Mouse (Mus musculus): ENCODE results near the gene Insl3.

The Insl3 gene

DNA sequence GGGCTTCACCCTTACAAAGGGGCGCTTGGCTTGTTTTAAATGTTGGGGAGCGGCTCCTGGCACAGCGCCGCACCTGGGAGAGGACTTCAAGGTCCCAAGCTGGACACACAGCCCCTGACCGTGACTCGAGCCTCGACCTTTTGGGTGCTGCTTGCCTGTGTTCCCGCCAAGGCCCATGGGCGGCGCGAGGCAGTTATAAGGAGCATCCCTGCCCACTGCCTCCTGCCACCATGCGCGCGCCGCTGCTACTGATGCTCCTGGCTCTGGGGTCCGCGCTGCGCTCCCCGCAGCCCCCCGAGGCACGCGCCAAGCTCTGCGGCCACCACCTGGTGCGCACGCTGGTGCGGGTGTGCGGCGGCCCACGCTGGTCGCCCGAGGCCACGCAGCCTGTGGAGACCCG, at the start of gene Insl3:
TSS of gene Insl3 (plus strand) at position 187 of the 400 bp plus-strand sequence.
- DNase-seq (ENCODE audit: extremely low read depth, low read depth, low spot score): no peak

DNA sequence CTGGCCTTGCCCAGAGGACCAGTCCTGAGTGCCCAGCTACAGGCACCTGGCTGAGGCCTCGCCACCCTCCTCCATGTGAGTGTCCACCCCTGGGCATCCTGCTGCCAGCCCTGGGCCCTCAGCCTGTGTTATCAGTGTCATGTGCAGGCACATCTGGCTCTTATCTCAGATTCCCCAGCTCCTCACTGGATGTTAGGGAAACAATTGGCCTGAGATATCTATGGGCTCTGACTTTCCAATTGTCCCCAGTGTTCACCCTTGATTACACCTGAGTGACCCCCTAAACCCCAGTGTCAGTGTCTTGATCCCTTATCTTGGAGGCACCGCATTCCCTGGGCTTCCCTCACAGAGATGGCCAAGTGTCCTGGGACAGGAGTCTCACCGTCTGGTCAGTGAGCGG, 49.7 kb upstream of the Insl3 start:
- DNase-seq (ENCODE audit: extremely low read depth, low read depth, low spot score): no peak

DNA sequence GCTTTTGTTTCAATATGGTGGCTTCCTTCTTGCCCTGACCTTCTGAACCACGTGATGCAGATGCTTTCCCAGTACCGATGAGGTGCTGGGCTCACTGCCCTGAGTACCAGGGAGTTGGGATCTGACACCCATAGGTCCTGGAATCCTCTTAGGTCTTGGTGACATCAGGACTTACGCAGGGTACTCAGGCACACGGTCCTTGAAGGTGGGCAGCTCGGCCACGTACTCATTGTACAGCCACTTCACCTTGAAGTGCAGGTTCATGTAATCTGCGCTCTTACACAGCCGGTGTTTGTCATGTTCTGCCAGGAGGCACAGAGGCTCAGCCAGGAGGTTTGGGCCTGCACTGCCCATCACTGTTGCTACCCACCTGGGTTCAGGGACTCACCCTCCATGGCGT, 43.5 kb upstream of the Insl3 start:
- no peak for DNase-seq (ENCODE audit: extremely low read depth, low read depth, low spot score)

DNA sequence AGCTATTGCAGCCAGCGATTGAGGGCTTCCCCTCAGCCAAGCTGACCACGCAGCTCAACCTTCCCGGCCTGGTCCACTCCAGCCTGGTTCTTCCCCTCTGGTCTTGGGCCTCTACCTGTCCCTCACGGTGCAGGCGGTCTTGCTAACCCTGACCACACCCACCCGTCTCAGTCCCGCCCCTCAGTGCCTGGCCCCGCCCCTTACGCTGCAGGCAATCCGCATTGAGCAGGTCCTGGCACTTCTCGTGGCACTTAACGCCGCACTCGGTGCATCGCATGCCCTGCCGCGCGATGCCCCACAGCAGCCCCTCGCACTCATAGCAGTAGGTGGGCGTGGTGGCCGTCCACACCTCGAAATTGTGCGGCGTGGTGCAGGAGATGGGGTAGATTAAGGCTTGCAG, 34.4 kb upstream of the Insl3 start:
- DNase-seq (ENCODE audit: extremely low read depth, low read depth, low spot score): no peak

DNA sequence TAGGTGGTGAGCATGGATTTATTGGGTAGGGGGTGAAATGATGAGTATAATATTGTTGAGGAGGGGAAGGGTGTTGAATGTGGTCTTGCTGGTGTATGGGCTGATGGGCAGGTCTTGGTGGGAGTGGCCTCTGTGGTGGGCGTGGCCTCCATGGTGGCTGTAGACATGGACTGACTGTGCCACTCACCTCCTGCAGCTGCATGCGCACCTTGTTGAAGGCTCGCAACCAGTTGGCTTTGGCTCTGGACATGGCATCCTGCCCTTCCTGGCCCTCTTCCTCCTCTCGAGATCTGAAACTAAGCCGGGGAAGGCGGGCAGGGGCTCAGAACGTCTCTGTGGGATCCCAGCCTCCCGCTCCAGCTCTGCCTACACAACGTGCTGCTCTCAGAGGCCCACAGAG, 31.2 kb upstream of the Insl3 start:
- no peak for DNase-seq (ENCODE audit: extremely low read depth, low read depth, low spot score)

GRCm38 (mm10) chr8:71658515-71659049, 30.4 kb upstream of the Insl3 start:
- no peak for DNase-seq (ENCODE audit: extremely low read depth, low read depth, low spot score)

DNA sequence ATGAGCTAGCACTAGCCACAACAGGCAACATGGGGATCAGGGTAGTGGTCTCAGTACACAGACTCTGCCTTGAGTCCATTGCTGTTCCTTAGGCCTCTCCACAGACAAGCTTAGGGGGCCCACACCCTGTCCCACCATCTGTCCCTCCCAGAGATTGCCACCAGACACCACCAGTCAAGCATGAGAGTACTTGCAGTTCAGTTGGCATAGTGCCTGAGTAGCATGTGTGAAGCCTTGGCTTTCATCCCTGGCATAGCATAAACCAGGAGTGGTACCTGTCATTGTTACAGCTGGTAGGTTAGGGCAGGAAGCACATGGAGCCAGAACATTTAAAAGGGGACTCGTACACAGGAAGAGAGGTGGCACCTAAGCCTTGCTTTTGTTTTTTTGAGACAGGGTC, 29.3 kb upstream of the Insl3 start:
- DNase-seq (ENCODE audit: extremely low read depth, low read depth, low spot score): no peak

DNA sequence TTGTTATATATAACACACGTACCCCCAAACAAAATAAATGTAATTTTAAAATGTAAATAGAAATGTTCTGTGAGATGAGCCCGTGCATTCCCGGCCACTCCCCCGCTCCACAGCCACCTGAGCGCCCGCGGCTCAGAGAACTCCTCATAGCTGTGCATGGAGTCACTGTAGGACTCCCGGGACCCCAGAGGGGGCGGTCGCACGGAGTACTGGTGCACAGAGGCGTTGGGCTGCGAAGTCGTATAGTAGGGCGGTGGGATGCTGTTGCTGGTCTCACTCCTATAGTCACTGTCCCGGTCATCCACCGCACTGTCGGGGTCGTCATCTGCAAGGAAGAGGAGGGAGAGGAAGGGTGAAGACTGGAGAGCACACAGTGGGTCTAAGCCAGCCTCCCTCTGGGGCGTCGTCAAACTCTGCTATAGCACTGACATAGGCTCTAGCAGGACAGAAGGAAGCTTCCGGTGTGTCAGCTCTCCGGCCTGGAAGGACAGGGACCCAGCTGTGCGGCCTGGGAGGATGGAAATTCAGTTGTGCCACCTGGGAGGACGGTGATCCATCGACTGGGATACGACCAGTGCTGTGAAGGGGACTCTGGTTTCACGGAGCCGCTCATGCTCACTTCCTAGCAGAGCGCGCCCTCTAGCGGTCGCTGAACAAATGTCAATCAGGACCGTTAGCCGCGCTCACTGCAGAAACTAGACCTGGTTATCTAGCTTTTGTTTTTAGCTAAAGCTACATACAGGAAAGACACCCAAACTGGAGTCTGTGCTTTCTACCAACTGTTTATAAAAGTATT, 28.5 kb upstream of the Insl3 start:
- DNase-seq (ENCODE audit: extremely low read depth, low read depth, low spot score): no peak

GRCm38 (mm10) chr8:71665331-71666130, 23.5 kb upstream of the Insl3 start:
- no peak for DNase-seq (ENCODE audit: extremely low read depth, low read depth, low spot score)

DNA sequence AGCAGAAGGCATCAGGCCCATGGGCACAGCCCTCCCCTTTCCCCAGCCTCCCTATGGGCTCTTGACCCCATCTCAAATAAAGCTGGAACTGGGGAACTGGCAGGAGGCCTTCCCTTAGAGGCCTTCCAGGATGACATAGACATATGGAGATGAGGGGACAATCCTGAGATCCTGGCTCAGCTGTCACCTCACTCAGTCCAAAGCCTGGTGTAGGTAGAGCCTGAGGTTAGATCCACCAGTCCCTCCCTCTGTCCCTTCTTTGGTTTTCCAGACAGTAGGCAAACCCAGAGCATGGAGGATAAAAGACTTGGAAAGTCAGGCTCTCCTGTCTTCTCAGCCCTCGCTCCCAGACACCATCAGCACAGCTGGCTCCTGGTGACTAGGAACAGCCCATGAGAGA, 22.2 kb upstream of the Insl3 start:
- DNase-seq (ENCODE audit: extremely low read depth, low read depth, low spot score): no peak

GRCm38 (mm10) chr8:71667256-71667655, 21.8 kb upstream of the Insl3 start:
- DNase-seq (ENCODE audit: extremely low read depth, low read depth, low spot score): no peak

DNA sequence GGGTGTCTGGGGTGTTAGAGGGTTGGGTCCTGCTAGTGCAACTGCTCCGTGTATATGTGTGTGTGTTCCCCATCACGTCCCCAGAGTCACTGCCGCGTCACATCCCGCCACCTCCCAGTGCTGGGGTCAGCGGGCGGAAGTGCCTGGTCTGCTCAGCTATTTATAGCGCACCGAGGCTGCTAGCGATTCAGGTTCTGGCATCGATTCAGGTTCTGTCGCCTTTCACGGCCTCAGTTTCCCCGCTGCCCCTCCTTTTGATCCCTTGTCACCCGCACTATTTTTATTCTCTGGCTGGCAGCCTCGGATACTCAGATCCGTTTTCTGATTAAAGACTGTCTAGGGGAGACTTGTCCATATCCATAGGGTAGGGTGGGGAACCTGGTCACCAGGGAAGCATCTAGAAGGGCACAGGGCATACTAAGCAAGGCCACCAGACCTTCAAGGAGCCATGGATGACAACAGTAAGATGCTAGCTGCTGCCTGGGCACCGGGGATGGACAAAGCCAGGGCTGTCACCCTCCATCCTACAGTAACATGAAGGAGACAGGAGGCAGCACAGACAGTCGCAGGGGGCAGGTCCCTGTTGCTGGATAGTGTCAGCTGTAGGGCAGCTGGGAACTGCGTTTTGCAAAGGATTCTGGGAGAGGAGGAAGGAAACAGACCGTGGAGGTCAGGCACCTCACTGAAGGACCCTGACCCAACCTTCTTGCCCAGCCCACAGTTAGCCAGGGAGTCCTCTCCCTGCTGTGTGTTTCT, 20.6 kb upstream of the Insl3 start:
- no peak for DNase-seq (ENCODE audit: extremely low read depth, low read depth, low spot score)

GRCm38 (mm10) chr8:71670198-71670597, 18.8 kb upstream of the Insl3 start:
- no peak for DNase-seq (ENCODE audit: extremely low read depth, low read depth, low spot score)

DNA sequence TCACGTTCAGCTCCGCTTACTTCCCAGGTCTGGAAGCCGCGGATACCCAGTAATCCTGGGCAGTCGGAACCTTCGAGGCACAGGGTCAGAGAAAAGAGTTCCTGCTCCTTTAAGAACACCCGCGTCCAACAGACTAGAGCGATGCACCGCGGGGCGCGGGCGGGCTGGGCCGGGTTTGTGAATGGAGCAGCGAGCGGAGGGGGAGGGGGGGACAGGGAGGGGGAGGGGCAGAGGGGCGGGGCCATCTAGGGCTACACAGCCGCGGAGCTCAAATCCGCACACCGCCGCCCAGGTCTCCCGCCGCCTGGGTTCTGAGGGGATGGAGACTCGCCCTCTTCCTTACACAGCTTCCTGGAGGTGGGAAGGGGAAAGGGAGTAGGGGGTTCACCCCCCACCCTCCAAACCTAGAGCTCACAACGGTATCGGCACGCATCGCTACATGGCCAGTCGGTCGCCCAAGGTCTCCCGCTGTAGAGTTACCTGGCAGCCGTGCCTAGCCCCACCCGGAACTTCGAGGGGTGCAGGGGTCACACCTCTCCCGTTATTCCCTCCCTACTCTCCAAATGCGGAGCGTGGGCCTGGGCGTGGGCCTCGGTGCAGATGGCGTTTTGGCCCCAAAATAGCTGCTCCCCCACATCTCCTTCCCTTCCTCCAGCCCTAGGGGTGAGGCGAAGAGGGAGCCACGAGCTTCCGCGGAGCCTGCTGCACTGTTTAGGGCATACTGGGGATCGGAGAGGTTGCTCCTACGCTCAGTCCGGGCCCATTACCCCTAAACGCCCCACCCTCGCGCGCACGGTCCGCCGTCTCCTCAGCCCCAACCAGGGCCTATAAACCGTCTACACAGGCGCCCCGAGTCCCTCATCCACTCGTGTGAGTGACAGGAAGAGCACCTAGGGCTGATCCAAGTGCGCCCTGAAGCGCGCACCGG, 18.1 kb upstream of the Insl3 start:
- no peak for DNase-seq (ENCODE audit: extremely low read depth, low read depth, low spot score)

DNA sequence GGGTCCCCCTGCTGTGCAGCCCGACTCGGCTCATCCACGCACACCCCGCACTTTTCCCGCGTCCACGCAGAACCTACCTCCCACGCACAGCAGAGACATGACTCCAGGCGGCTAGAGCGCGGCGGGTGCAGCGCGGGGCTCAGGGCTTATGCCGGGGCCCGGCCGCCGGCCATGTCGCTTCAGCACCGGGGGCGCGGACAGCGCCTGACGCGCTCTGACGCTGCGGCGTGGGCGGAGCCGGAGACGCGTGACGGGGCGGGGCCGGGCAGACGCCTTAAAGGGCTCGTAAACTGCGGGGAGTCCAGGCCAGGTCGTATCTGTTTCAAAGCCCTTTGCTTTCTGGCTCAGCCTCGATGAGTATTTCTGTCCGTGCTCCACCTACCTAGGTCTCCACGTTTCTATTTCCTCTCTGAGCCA, 17.5 kb upstream of the Insl3 start, which contains the start of gene Unc13a:
TSS of gene Unc13a (minus strand) at position 209 of the 417 bp plus-strand sequence.
- no peak for DNase-seq (ENCODE audit: extremely low read depth, low read depth, low spot score)

GRCm38 (mm10) chr8:71672168-71672735, 16.8 kb upstream of the Insl3 start:
- no peak for DNase-seq (ENCODE audit: extremely low read depth, low read depth, low spot score)

GRCm38 (mm10) chr8:71674071-71674470, 14.9 kb upstream of the Insl3 start:
- no peak for DNase-seq (ENCODE audit: extremely low read depth, low read depth, low spot score)

DNA sequence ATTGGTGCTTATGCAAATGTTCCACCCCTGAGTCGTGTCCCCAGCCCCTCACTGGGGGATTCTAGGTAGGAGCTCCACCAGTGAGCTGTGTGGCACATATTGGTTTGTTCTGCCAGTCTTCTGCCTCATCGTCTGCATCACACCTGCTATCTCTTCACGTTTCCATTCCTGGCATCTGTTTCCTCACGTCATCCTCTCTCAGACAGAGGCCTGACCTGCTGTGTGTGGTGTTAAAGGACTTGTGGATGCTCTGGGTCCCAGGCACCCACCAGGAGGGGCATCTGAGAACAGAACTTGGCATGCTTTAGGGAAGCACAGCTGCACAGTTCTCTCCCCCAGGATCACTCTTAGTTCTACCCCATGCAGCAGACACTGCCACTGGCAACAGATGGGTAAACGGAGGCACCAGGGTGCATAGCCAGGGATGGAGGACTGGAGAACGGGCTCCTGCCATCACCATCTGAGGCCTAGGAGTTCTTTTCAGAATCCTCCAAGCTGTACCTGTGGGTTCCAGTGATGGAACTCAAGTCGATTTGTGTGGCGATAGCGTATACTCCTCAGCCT, 13.5 kb upstream of the Insl3 start:
- no peak for DNase-seq (ENCODE audit: extremely low read depth, low read depth, low spot score)

- DNase-seq (ENCODE audit: extremely low read depth, low read depth, low spot score): peak; percentile 50
Measured at GRCm38 (mm10) chr8:71676020-71676741, 12.8 kb upstream of the Insl3 start, which contains the start of gene Jak3. Gene Jak3 (plus strand): TSS chr8:71676296.

All from fat pad, adult 2 months (tissue).